Mouse (Mus musculus) spleen, adult 2 months (tissue): ENCODE results near the gene Cdx2.

Source experiments
- CTCF ChIP-seq: fragments of 200-500 bp; IDR thresholded peaks from 2 replicates; pipeline ENCODE4 v1.5.1; 2011; ENCODE audit warnings: mild to moderate bottlenecking, inconsistent platforms; ENCODE audit not compliant: insufficient read depth, insufficient read length, insufficient replicate concordance; ENCODE audit errors: extremely low read depth
- POLR2A ChIP-seq: fragments of 200-500 bp; IDR thresholded peaks from 2 replicates; pipeline ENCODE4 v1.6.1; 2011; ENCODE audit warnings: low read depth, low read length, inconsistent platforms

DNA sequence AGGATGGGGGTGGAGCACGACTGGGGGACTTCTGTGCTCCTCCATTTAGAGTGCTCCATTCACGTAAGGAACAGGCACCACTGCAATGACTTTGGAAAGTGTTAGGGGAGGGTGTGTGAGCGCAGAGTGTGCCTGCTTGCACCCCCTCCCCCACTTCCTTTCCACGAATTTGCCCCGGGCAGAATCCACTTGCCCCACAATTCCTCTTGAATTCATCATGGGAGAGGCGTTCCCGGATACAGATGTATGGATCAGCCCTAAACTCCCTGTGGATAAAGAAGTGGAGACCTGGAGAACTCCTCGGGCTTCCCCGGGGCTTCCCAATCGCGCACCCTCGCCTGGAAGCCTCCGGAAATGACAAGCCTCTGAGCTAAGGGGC lies 29.5 kb downstream of the Cdx2 start:
- TF ChIP-seq CTCF = no peak
- TF ChIP-seq POLR2A = no peak
